8 mouse cellular contexts compared by ENCODE assay signal in genomic region chr4:32179707-32180241, GRCm38 (mm10). TPM values are rescaled to one million over a fixed set of nuclear protein-coding genes. Genes with fewer than 3 reads are reported as not detected.
A peak's percentile ranks its signal among the peaks of the same experiment; 100 is the strongest.
DNase-seq lines count a peak whose midpoint lies in the region; ATAC-seq and TF ChIP-seq lines count a peak whose summit lies in the region.

No protein-coding gene starts in this region.

- H3K4me2 ChIP-seq in forebrain, embryonic 14.5 days (ENCODE audit: low read length): no peak overlapping the region

- no peak for TF ChIP-seq CTCF in lung, adult 2 months (IDR thresholded peaks at IDR 0.05; ENCODE audit: insufficient read depth, low read length)

- TF ChIP-seq POLR2A in lung, adult 2 months (IDR thresholded peaks at IDR 0.05; ENCODE audit: borderline replicate concordance, extremely low read depth, low read depth, low read length): no peak

- H3K36me3 ChIP-seq in forebrain, embryonic 14.5 days (ENCODE audit: control insufficient read depth, insufficient read depth, low read length): no peaks in the 10 kb centered on the region

- no peaks in the 10 kb centered on the region for H3K27me3 ChIP-seq in forebrain, embryonic 14.5 days (replicated peaks; ENCODE audit: control insufficient read depth, insufficient read depth, low read length)

- H3K4me1 ChIP-seq in forebrain, embryonic 14.5 days (ENCODE audit: control insufficient read depth, insufficient read depth, low read length): peaks cover 14% of the 10 kb centered on the region
- peaks cover 5% of the 10 kb centered on the region for H3K4me1 ChIP-seq in lung, adult 2 months (ENCODE audit: control insufficient read depth, insufficient read depth, low read length)

- H3K27ac ChIP-seq in forebrain, embryonic 14.5 days (ENCODE audit: low read depth, low read length): peak overlapping the region; percentile 39; the same call in 1 of the 2 replicates

- H3K9me3 ChIP-seq in forebrain, embryonic 14.5 days (replicated peaks; ENCODE audit: control insufficient read depth, low read length): no peaks in the 10 kb centered on the region

- peak; percentile 96 for DNase-seq in 416B (ENCODE audit: low read depth)
- DNase-seq in NIH3T3 (ENCODE audit: low read depth): peak; percentile 96
- peak; percentile 81 for DNase-seq in forebrain, embryonic 14.5 days (ENCODE audit: low spot score)
- peak; percentile 38 for DNase-seq in heart, postnatal 4 days
- DNase-seq in lung, adult 2 months: peak; percentile 53
- no peak for DNase-seq in cerebellum, adult 11 months
- no peak for DNase-seq in cerebellum, postnatal 10 days
- DNase-seq in spleen, postnatal 36 days (ENCODE audit: low spot score in 2 of 2): no peak

- H3K9ac ChIP-seq in forebrain, embryonic 14.5 days (ENCODE audit: low read length): no peak overlapping the region

- WGBS in forebrain, embryonic 14.5 days: 34% methylated on average over 8 of the region's 8 CpGs
- WGBS in lung, adult 2 months: 22% methylated on average over 8 of the region's 8 CpGs

- ATAC-seq in forebrain, embryonic 14.5 days: peak; percentile 87

- H3K4me3 ChIP-seq in forebrain, embryonic 14.5 days (ENCODE audit: low read depth, low read length): no peak overlapping the region
- H3K4me3 ChIP-seq in lung, adult 2 months (replicated peaks; ENCODE audit: extremely low read depth, low read depth, low read length): peak overlapping the region; percentile 18

RNA-seq across cellular contexts. Expression of gene Bach2, which starts 58.8 kb away (rescaled TPM):
- 21.9 and 26.0 TPM in 2 replicates for polyA plus RNA-seq in forebrain, embryonic 14.5 days (2014; fragmentation: Nextera tagmentation; extraction: Ambion mirVana)
- 10 to 100 TPM; 23.9 to 24.5 TPM for total RNA-seq in heart, postnatal 4 days (2021)
- polyA plus RNA-seq in lung, adult 2 months (2012; rRNA removed): 3.8 and 7.5 TPM in 2 replicates

Comparison
In these comparisons a context has a peak if more than half of its experiments do, and no peak if none do; other contexts are left out.
1. DNase-seq: peak in 416B (single experiment), NIH3T3 (single experiment), forebrain, embryonic 14.5 days (single experiment), heart, postnatal 4 days (single experiment) and lung, adult 2 months (single experiment); none in cerebellum, adult 11 months (single experiment), cerebellum, postnatal 10 days (0 of 2) and spleen, postnatal 36 days (0 of 2).